Mouse (Mus musculus): ENCODE data around the gene Tnfrsf12a. TPM values are rescaled to one million over a fixed set of nuclear protein-coding genes. Genes with fewer than 3 reads are reported as not detected.

The Tnfrsf12a gene
- 29.1 and 31.3 TPM in 2 replicates for polyA plus RNA-seq (2012; rRNA removed)

DNA sequence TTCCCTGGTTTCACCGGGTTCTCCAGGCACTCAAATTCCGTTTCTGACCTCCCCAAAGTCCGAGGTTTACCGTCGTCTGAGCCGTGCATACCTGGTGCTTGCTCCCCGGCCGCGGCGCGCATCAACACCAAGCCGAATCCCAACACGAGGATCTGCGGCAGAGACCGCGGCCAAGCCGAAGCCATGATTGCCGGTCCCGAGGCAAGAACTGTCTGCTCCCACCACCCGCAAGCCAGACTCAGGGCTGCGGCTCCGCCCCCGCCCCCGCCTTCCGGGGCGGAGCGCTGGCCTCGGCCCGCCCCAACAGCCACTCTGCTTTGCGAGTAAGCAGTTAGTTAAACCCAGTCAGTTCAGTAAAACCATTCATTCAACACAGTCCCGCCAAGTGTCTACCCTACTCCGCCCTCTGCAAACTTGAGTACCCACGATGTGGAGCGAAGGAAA, at the start of gene Tnfrsf12a:
Gene Tnfrsf12a (minus strand): TSS at position 233 of the 444 bp plus-strand sequence.
- H3K27ac ChIP-seq (ENCODE audit: insufficient read depth, low read length) = peak within 1 kb of the TSS; percentile 60
- H3K4me1 ChIP-seq (ENCODE audit: control insufficient read depth, insufficient read depth, low read length) = no peaks in the 10 kb centered on the region; the same call in none of the 2 replicates
- DNase-seq = peak; percentile 87 to 91
- no peak for TF ChIP-seq CTCF (IDR thresholded peaks at IDR 0.05; ENCODE audit: borderline replicate concordance, insufficient read depth, low read depth, low read length)
- peak; percentile 94 for TF ChIP-seq POLR2A (IDR thresholded peaks at IDR 0.05; ENCODE audit: borderline replicate concordance, insufficient read depth, low read length)
- under 1% methylated on average over 34 of the region's 34 CpGs for WGBS
- H3K27me3 ChIP-seq (ENCODE audit: control insufficient read depth, insufficient read depth, low read length) = no peaks in the 10 kb centered on the region
- peak within 1 kb of the TSS; percentile 67 for H3K4me3 ChIP-seq (replicated peaks; ENCODE audit: insufficient read depth, low read depth, low read length)

DNA sequence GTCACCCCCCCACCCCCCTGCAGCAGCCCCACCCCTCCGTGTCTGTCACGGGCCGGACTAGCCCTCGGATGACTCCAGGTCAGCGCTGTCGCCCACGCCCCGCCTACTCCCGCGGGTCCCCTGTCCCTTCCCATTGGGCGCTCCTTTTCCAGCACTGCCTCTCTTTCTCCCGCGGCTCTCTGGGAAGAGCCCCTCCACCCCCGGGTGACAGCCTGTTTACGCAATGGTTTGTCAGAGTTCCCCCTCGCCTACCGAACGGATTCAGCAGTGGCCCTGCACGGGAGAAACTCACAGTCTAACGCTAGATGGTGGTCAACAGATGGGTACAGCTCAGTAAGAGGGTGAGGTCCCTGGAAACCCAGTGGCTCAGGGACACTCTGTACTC, 49.5 kb upstream of the Tnfrsf12a start:
- 0% methylated on average over 20 of the region's 20 CpGs for WGBS
- TF ChIP-seq CTCF (IDR thresholded peaks at IDR 0.05; ENCODE audit: borderline replicate concordance, insufficient read depth, low read depth, low read length) (no peak), POLR2A (IDR thresholded peaks at IDR 0.05; ENCODE audit: borderline replicate concordance, insufficient read depth, low read length) (0 out of 2 replicates have a peak, but pooled peaks have one; percentile 36)
- no peaks in the 10 kb centered on the region for H3K27me3 ChIP-seq (ENCODE audit: control insufficient read depth, insufficient read depth, low read length)
- H3K27ac ChIP-seq (ENCODE audit: insufficient read depth, low read length) = 0 out of 2 replicates have a peak overlapping the region, but pooled peaks have one; percentile 28
- no peaks in the 10 kb centered on the region for H3K4me1 ChIP-seq (ENCODE audit: control insufficient read depth, insufficient read depth, low read length)
- peak overlapping the region; percentile 54 for H3K4me3 ChIP-seq (replicated peaks; ENCODE audit: insufficient read depth, low read depth, low read length)
- DNase-seq = peak; percentile 70 to 78

DNA sequence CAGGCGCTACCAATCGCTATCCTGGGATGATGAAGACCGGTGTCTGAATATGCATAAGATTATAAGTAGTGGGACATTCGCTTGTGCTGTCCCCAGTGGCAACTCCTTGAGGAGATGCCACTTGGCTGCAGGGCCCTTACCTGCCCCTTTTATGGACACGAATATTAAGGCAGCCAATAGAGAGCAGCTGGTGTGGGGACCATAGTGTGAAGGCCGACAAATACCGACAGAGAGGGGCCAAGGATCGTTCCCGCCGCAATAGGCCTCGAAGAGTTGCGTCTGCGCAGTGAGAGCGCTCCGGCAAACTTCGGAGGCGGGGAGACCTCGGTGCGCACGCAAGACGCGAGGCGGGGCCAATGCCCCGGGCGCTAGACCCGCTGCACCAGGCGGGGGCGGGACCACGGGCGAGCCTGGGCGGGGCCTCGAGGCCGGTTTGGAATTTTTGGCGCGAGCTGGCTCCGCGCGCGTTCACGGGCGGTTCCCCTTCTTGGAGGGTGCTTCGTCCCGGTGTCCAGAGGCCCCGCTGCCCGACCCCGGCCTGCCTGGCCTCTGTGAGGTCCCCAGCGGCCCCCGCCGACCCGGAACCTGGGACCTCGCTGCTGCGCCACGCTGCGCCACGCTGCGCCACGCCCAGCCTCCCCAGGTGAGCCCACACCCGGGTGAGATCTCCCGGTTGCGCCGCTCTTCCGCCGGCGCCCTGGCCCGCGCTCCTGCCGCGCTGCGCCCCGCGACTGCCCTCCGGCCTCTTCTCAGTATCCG, 48.9 kb upstream of the Tnfrsf12a start, which contains the start of gene Pkmyt1:
Gene Pkmyt1 (plus strand): TSS at position 338 of the 759 bp plus-strand sequence.
- peak; percentile 94 to 95 for DNase-seq
- no peaks in the 10 kb centered on the region for H3K27me3 ChIP-seq (ENCODE audit: control insufficient read depth, insufficient read depth, low read length)
- WGBS = under 1% methylated on average over 70 of the region's 73 CpGs
- peak within 1 kb of the TSS; percentile 38 for H3K27ac ChIP-seq (ENCODE audit: insufficient read depth, low read length)
- no peaks in the 10 kb centered on the region for H3K4me1 ChIP-seq (ENCODE audit: control insufficient read depth, insufficient read depth, low read length)
- peak within 1 kb of the TSS; percentile 59 for H3K4me3 ChIP-seq (replicated peaks; ENCODE audit: insufficient read depth, low read depth, low read length)
- TF ChIP-seq POLR2A (IDR thresholded peaks at IDR 0.05; ENCODE audit: borderline replicate concordance, insufficient read depth, low read length) = peak; percentile 93
- no peak for TF ChIP-seq CTCF (IDR thresholded peaks at IDR 0.05; ENCODE audit: borderline replicate concordance, insufficient read depth, low read depth, low read length)

DNA sequence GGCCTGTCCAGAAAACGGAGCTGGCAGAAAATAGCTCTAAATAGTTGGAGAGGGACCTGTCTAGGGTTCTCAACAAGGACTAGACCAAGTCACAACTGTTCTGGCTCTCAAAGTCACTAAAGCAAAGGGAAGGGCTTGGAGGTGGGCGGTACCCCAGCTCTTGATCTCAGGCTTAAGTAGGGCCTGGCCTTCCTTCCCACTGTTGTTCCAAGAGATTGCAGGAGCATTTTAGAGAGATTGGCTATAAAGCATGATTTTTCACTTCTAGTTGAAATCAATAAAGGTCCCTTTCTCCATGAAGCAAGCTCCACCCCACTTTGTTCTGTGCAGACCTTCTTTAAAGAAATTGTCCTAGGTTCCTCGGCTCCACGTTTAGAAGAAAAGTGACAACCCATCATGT, 48.2 kb upstream of the Tnfrsf12a start:
- peak overlapping the region; percentile 59 for H3K4me3 ChIP-seq (replicated peaks; ENCODE audit: insufficient read depth, low read depth, low read length)
- no peaks in the 10 kb centered on the region for H3K27me3 ChIP-seq (ENCODE audit: control insufficient read depth, insufficient read depth, low read length)
- 66% methylated on average over 4 of the region's 4 CpGs for WGBS
- H3K4me1 ChIP-seq (ENCODE audit: control insufficient read depth, insufficient read depth, low read length) = no peaks in the 10 kb centered on the region
- DNase-seq = no peak
- peak overlapping the region; percentile 38; the same call in 1 of the 2 replicates for H3K27ac ChIP-seq (ENCODE audit: insufficient read depth, low read length)
- no peak for TF ChIP-seq POLR2A (IDR thresholded peaks at IDR 0.05; ENCODE audit: borderline replicate concordance, insufficient read depth, low read length)
- no peak for TF ChIP-seq CTCF (IDR thresholded peaks at IDR 0.05; ENCODE audit: borderline replicate concordance, insufficient read depth, low read depth, low read length)

DNA sequence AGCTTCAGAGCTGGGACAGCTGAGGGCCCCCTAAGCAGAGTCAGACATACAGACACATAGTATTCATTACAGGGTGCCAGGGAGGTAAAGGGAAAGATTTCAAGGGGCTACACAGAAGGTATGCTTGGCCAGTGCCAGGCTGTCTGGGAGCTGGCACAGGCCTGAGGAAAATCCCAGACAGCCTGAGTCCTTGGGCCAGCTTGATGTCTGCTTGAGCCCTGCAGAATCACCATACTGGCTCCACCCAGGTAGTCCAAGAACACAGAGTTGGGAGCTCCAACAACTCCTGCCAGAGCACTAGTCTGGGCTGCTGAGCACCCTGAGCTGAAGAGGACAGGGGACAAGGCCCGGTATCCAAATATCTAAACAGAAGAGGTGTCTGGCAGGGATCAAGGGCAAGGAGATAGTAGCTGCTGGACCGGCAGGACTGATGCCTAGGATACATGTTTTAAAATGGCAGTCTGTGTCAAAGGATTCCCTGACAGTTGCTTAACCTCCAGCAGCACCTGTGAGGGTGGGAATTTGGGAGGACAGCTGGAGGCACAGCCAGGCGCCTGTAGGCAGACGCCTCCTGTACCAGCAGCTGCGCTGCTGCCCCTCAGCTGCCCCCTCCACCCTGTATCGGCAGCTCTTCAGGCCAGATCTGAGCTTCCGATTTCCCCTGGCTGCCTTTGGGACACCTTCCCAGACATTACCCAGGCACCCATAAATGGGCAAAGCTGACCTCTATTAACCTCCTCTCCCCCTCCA, 45.3 kb upstream of the Tnfrsf12a start, which contains the start of gene 1520401A03Rik:
Gene 1520401A03Rik (minus strand): TSS at position 408 of the 750 bp plus-strand sequence.
- 50% methylated on average over 7 of the region's 7 CpGs for WGBS
- no peak for DNase-seq
- TF ChIP-seq CTCF (IDR thresholded peaks at IDR 0.05; ENCODE audit: borderline replicate concordance, insufficient read depth, low read depth, low read length) = no peak
- TF ChIP-seq POLR2A (IDR thresholded peaks at IDR 0.05; ENCODE audit: borderline replicate concordance, insufficient read depth, low read length) = no peak
- Histone ChIP-seq H3K4me3 (replicated peaks; ENCODE audit: insufficient read depth, low read depth, low read length) (no peak within 1 kb of the TSS), H3K4me1 (ENCODE audit: control insufficient read depth, insufficient read depth, low read length) (no peaks in the 10 kb centered on the region), H3K27me3 (ENCODE audit: control insufficient read depth, insufficient read depth, low read length) (no peaks in the 10 kb centered on the region), H3K27ac (ENCODE audit: insufficient read depth, low read length) (no peak within 1 kb of the TSS)

DNA sequence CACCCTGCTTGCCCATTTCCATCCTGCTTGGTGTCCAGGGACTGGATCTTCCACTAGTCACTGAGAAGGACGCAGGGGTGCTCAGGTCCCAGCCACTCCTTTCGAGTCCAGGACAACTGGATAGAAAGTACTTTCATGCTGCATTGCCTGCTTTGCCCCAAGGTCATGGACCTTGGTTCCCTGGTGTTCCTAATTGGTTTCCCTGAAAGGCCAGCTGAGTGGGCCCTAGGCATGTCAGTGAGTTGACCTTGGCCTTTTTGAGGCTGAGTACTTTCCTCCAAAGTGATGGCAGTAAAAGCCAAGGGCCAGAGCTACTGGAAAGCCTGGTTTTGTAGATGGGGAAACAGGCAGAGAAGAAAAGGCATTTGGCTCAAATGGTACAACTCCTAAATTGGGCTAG, 44.6 kb upstream of the Tnfrsf12a start:
- Histone ChIP-seq H3K4me3 (replicated peaks; ENCODE audit: insufficient read depth, low read depth, low read length) (no peak overlapping the region), H3K27me3 (ENCODE audit: control insufficient read depth, insufficient read depth, low read length) (no peaks in the 10 kb centered on the region), H3K4me1 (ENCODE audit: control insufficient read depth, insufficient read depth, low read length) (no peaks in the 10 kb centered on the region), H3K27ac (ENCODE audit: insufficient read depth, low read length) (no peak overlapping the region)
- no peak for TF ChIP-seq CTCF (IDR thresholded peaks at IDR 0.05; ENCODE audit: borderline replicate concordance, insufficient read depth, low read depth, low read length)
- TF ChIP-seq POLR2A (IDR thresholded peaks at IDR 0.05; ENCODE audit: borderline replicate concordance, insufficient read depth, low read length) = no peak
- 93% methylated on average over 2 of the region's 2 CpGs for WGBS
- DNase-seq = no peak

DNA sequence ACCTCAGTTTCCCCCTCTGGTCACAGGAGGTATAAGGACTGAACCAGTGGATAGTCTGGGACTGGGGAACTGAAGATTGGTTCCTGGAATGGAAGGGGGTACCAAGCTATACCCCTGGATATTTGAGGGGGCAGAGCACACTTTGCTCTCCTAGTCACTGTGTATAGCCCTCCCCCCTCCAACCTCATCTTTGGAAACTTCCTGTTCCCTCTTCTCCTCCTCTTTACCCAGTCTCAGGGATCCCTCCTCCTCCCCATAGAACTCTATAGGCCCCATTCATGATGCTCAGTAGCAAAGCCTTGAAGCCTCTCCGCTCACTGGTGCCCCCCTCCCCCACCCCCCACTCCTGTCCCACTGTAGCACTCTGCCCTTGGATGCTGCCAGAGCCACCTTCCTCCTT, 42.2 kb upstream of the Tnfrsf12a start:
- no peak for TF ChIP-seq CTCF (IDR thresholded peaks at IDR 0.05; ENCODE audit: borderline replicate concordance, insufficient read depth, low read depth, low read length)
- TF ChIP-seq POLR2A (IDR thresholded peaks at IDR 0.05; ENCODE audit: borderline replicate concordance, insufficient read depth, low read length) = no peak
- no peak for DNase-seq
- no peaks in the 10 kb centered on the region for H3K27me3 ChIP-seq (ENCODE audit: control insufficient read depth, insufficient read depth, low read length)
- no peaks in the 10 kb centered on the region for H3K4me1 ChIP-seq (ENCODE audit: control insufficient read depth, insufficient read depth, low read length)
- no peak overlapping the region for H3K27ac ChIP-seq (ENCODE audit: insufficient read depth, low read length)
- no peak overlapping the region for H3K4me3 ChIP-seq (replicated peaks; ENCODE audit: insufficient read depth, low read depth, low read length)
- 27% methylated on average over 1 of the region's 1 CpGs for WGBS

Measured in cerebellum, adult 2 months (tissue).